Mouse (Mus musculus) limb, embryonic 13.5 days (tissue): ENCODE data around the gene Islr2. TPM values are rescaled to one million over a fixed set of nuclear protein-coding genes. Genes with fewer than 3 reads are reported as not detected.
A peak's percentile ranks its signal among the peaks of the same experiment; 100 is the strongest.

Source experiments
- ATAC-seq: fragments of 200-750 bp; cut with Nextera tagmentation; 2 replicates; pipeline ENCODE4 v1.8.0; 2017; ENCODE audit warnings: low read depth, moderate number of reproducible peaks, moderate TSS enrichment; ENCODE audit not compliant: low FRiP score
- H3K27ac ChIP-seq: fragments of 300-500 bp; sonication (generic); 2 replicates; pipeline ENCODE4 v1.5.1; 2015; ENCODE audit warnings: inconsistent platforms, mild to moderate bottlenecking, moderate library complexity
- H3K27me3 ChIP-seq: fragments of 300-500 bp; sonication (generic); 2 replicates; pipeline ENCODE4 v1.6.1; 2015; ENCODE audit warnings: mild to moderate bottlenecking, inconsistent platforms
- H3K36me3 ChIP-seq: fragments of 300-500 bp; sonication (generic); 2 replicates; pipeline ENCODE4 v1.6.1; 2015; ENCODE audit warnings: inconsistent platforms, mild to moderate bottlenecking, moderate library complexity
- H3K4me1 ChIP-seq: fragments of 300-500 bp; sonication (generic); 2 replicates; pipeline ENCODE4 v1.6.1; 2015; ENCODE audit warnings: inconsistent platforms
- H3K4me2 ChIP-seq: fragments of 300-500 bp; sonication (generic); replicated peaks from 2 replicates; pipeline ENCODE4 v1.6.1; 2015; ENCODE audit warnings: inconsistent platforms, mild to moderate bottlenecking, moderate library complexity
- H3K4me3 ChIP-seq: fragments of 300-500 bp; sonication (generic); 2 replicates; pipeline ENCODE4 v1.5.1; 2015; ENCODE audit warnings: moderate library complexity, mild to moderate bottlenecking, inconsistent platforms
- H3K9ac ChIP-seq: fragments of 300-500 bp; sonication (generic); 2 replicates; pipeline ENCODE4 v1.6.1; 2015; ENCODE audit warnings: mild to moderate bottlenecking, inconsistent platforms
- H3K9me3 ChIP-seq: fragments of 300-500 bp; sonication (generic); 2 replicates; pipeline ENCODE4 v1.6.1; 2016; ENCODE audit warnings: inconsistent platforms
- WGBS: fragments of 180-500 bp; shearing (Covaris S2); methylation state at CpG from one replicate; pipeline ENCODE4 v1.1.7; 2015; 5-methylcytosine and 5-hydroxymethylcytosine counted together
- polyA plus RNA-seq: library from polyadenylated mRNA; unstranded; fragments of >200 nt; fragmentation: Nextera tagmentation; extraction: Ambion mirVana; gene quantifications from 2 replicates; pipeline ENCODE4 v1.2.1, GENCODE M21; 2015

Gene Islr2
- polyA plus RNA-seq, 1 experiment from 2014 or later: 2.1 TPM

DNA sequence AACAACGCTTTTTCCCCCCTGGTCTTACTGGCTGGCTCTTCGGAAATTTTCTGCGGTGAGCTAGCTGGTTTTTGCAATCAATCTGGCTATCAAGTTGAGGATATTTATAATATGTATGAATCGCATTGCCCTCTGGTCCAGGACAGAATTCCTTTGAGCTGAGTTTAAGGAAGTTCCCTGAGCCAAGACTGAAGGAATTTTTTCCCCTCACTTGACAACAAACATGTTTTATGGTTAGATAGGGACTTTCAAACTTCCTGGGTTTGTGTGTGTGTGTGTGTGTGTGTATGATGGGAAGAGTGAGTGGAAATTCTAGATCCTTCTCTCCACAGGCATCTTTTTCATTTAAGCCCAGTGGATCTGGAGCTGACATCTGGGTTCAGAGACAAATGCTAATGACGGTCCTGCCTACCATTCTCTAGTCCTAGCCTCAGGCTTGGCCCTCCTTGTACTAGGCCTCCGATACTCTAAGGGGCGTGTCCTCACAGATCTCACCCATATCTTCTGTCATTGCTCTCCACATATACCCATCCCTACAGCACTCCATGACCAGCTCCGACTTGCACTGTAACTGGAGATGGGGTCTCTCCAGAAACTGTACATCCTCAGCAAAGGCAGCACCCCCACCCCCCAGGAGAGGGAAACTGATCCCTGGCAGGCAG lies 10.5 kb upstream of the Islr2 start:
- H3K9ac ChIP-seq: no peak overlapping the region
- 52% methylated on average over 8 of the region's 8 CpGs for WGBS
- peak; percentile 60 for ATAC-seq

DNA sequence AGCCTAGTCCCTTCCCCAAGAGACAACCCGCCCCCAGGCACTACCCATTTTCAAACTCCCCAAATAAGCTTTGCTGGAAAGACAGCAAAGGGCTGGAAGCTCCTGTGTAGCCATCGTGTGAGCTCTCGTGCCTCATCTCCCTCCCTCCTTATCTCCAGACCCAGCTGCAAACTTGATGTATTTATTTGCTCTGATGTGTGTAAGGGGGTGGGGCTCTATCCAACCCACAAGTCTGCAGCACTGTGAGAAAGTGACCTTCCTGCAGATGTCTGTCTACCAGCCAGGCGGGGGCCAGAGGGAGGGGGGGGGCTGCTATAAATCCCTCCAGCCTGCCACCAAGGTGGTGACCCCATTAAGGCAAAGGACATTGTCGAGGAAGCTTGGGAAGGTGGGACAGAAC lies 9.7 kb upstream of the Islr2 start:
- peaks cover 6% of the 10 kb centered on the region; the same call in 1 of the 2 replicates for H3K27me3 ChIP-seq
- no peak overlapping the region for H3K4me2 ChIP-seq
- H3K27ac ChIP-seq: no peak overlapping the region
- ATAC-seq: no peak
- no peak overlapping the region for H3K9ac ChIP-seq
- H3K36me3 ChIP-seq: no peaks in the 10 kb centered on the region
- no peak overlapping the region for H3K4me3 ChIP-seq
- no peaks in the 10 kb centered on the region; the same call in 1 of the 2 replicates for H3K9me3 ChIP-seq
- H3K4me1 ChIP-seq: peaks cover 14% of the 10 kb centered on the region
- WGBS: 12% methylated on average over 5 of the region's 5 CpGs

More for the DNA sequence above, 10.5 kb upstream of the Islr2 start:
- H3K4me2 ChIP-seq: no peak overlapping the region
- H3K9me3 ChIP-seq: no peaks in the 10 kb centered on the region; the same call in 1 of the 2 replicates
- no peak overlapping the region for H3K27ac ChIP-seq
- peaks cover 6% of the 10 kb centered on the region; the same call in 1 of the 2 replicates for H3K27me3 ChIP-seq
- peaks cover 16% of the 10 kb centered on the region for H3K4me1 ChIP-seq
- H3K36me3 ChIP-seq: peaks cover 5% of the 10 kb centered on the region
- no peak overlapping the region for H3K4me3 ChIP-seq

DNA sequence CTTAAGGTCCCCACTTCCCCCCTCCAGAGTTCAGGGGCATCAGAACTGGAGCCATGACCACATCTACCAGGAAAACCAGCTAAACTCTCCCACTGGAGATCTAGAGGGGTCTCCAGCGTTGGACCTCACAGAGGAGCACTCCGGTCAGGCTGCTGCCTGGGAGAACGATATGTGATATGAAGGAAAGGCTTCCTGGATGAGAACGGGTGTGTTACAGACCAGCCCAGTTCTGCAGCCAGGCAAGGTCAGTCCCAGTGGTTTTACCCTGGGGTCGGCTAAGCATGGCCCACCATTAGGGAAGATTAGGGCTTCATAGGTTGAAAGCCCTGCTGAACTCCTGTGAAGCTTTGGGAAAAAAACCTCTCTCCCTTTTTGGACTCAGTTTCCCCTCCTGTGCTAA lies 9.3 kb upstream of the Islr2 start:
- no peak for ATAC-seq
- H3K9ac ChIP-seq: no peak overlapping the region

DNA sequence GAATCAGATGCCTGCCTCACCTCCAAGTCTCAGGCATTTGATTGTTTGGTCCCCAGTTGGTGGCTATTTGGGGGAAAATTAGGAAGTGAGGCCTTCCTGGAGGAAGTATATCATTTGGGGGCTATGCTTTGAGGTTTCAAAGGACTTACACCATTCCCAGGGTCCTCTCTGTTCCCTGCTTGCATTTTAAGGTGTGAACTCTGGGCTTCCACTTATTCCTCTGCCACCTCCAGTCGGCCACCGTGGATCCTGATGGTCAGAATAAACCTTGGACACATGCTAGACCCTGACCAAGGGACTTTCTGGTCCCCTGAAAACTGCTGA lies 6.1 kb upstream of the Islr2 start:
- H3K4me2 ChIP-seq: no peak overlapping the region
- H3K36me3 ChIP-seq: no peaks in the 10 kb centered on the region
- no peak overlapping the region for H3K9ac ChIP-seq
- H3K4me1 ChIP-seq: peaks cover 14% of the 10 kb centered on the region
- no peak overlapping the region for H3K27ac ChIP-seq
- peaks cover 16% of the 10 kb centered on the region for H3K27me3 ChIP-seq
- WGBS: 69% methylated on average over 2 of the region's 2 CpGs
- no peak overlapping the region for H3K4me3 ChIP-seq
- no peaks in the 10 kb centered on the region; the same call in 1 of the 2 replicates for H3K9me3 ChIP-seq
- no peak for ATAC-seq

More for the DNA sequence above, 9.3 kb upstream of the Islr2 start:
- no peak overlapping the region for H3K4me2 ChIP-seq
- no peak overlapping the region for H3K4me3 ChIP-seq
- no peaks in the 10 kb centered on the region for H3K36me3 ChIP-seq
- peaks cover 6% of the 10 kb centered on the region; the same call in 1 of the 2 replicates for H3K27me3 ChIP-seq
- peaks cover 14% of the 10 kb centered on the region for H3K4me1 ChIP-seq
- H3K9me3 ChIP-seq: no peaks in the 10 kb centered on the region; the same call in 1 of the 2 replicates
- no peak overlapping the region for H3K27ac ChIP-seq
- WGBS: 63% methylated on average over 5 of the region's 5 CpGs

DNA sequence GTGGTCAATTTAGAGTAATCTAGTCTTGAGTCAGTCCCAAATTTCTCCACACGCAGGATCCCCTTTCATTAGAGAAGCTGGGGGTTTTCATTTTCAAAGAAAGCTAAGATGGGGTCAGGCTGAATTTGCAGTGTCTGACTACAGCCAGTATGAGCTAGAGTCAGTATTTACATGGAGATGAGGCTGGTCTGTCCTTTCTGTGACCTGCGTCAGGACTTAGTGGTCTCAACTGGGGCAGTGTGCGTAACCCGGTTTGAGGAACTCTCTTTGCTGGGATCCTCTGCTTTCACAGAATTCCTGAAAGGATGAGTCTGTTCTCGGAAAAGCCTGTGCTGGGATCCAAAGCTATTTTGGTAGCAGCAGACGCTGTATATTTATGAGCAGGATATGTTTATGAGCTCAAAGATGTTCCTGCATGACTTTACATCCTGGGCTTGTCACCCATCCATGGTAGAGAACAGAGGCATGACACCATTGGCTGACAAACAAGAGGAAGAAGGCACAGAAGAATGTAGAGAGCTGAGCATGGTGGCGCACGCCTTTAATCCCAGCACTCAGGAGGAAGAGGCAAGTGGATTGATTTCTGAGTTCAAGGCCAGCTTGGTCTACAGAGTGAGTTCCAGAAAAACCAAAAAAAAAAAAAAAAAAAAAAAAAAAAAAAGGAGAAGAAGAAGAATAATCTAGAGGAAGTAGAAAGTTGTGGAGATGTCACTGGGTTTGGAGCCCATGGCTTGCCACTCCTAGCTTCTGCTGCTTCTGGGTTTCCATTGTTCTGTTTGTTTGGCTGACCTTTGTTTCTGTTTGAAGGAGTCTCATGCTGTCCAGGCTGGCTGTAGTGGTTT lies 5.6 kb upstream of the Islr2 start:
- no peaks in the 10 kb centered on the region for H3K36me3 ChIP-seq
- H3K4me2 ChIP-seq: no peak overlapping the region
- ATAC-seq: no peak
- no peak overlapping the region for H3K9ac ChIP-seq
- H3K4me3 ChIP-seq: no peak overlapping the region
- H3K27me3 ChIP-seq: peaks cover 22% of the 10 kb centered on the region
- H3K4me1 ChIP-seq: peaks cover 9% of the 10 kb centered on the region; the same call in 1 of the 2 replicates
- H3K27ac ChIP-seq: no peak overlapping the region
- H3K9me3 ChIP-seq: no peaks in the 10 kb centered on the region; the same call in 1 of the 2 replicates
- WGBS: 77% methylated on average over 8 of the region's 8 CpGs

DNA sequence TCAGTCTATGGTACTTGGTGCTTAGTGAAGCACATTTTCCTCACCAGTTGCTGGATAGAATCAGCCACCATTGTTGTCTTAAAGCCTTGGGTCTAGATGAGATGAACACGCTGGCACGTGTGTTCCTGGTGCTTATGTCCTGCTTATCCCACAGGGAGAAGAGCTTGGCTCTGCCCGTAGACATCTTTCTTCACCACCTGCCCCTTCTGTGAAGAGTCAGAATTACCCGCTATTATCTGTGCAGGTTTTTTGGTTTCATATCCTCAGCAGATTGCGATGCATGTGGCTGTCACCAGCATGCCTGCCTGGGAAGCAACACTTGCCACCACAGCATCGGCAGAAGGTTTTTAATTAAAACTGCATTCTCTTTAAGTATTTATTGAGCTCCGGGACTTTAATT lies 1.9 kb upstream of the Islr2 start:
- Histone ChIP-seq H3K9me3 (no peaks in the 10 kb centered on the region; the same call in 1 of the 2 replicates), H3K27ac (no peak overlapping the region), H3K27me3 (peaks cover 45% of the 10 kb centered on the region), H3K4me3 (no peak overlapping the region), H3K9ac (no peak overlapping the region), H3K4me2 (no peak overlapping the region), H3K36me3 (no peaks in the 10 kb centered on the region), H3K4me1 (peaks cover 28% of the 10 kb centered on the region)
- 83% methylated on average over 7 of the region's 7 CpGs for WGBS
- ATAC-seq: no peak

DNA sequence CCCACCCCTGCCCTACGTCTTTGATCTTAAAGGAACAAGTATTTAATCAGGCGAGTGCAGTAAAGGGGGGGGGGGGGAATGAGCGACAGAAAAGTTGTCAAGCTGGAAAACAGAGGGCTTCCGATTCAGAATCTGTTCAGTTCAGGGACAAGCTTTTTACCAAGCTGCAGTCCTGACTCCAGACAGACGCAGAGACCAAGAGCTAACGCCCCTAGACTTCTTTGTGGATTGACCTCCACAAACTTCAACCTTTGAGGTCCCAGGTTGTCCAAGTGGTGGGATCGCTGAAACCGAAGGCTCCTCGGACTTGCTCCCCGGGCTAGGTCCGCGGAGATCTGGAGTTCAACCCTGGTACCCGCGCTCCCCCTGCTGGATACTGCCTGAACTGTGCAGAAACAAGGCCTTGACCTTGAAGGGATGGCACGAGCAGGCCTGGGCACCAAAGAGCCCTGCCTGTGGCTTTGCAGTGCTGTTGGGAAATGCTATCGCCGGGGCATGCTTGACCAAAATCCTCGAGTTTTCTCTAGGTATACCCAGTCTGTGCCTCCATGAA lies 405 bp upstream of the Islr2 start:
- H3K9ac ChIP-seq: no peak overlapping the region; the same call in 1 of the 2 replicates
- H3K4me2 ChIP-seq: peak overlapping the region; percentile 64
- no peak overlapping the region for H3K27ac ChIP-seq
- H3K4me3 ChIP-seq: peak overlapping the region; percentile 42
- WGBS: 3% methylated on average over 18 of the region's 18 CpGs
- ATAC-seq: peak; percentile 79; the same call in 1 of the 2 replicates
- peaks cover 60% of the 10 kb centered on the region for H3K27me3 ChIP-seq
- H3K9me3 ChIP-seq: no peaks in the 10 kb centered on the region
- no peaks in the 10 kb centered on the region for H3K36me3 ChIP-seq
- peaks cover 43% of the 10 kb centered on the region for H3K4me1 ChIP-seq

DNA sequence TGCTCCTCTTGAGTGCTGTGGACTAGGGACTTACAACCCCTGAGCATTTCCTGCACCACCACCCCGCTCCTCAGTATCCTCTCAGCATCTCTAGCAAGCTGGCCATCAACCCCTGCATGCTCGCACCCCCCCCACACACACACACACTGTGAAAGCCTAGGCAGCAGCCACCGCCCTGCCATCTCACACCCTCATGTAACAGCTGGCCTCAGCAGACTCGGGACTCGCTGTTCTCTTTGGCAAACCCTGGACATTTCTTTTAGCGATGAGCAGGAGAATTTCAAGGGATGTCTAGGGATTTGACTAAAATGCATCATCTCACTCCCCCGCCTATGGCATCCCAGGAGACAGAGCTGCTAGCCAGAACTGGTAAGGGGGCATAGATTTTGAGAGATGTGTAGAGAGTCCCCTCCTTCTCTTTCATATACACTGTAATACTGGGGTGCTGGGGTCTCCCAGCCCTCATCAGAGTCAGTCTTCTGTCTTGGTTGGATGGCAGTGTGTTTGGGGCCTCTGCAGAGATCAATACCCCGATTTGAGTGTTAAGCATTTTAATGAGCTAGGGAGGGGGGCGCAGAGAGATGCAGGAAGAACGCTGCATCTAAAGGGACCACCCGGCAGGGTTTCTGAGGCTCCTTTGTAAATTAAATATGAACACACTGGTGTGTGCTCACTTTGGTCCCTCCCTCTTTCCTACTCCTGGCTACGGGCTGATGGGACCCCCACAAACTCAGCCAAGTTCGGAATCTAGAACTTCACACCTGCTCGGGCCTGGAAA lies 1.3 kb downstream of the Islr2 start:
- Histone ChIP-seq H3K27ac (no peak overlapping the region), H3K36me3 (no peaks in the 10 kb centered on the region), H3K9me3 (no peaks in the 10 kb centered on the region), H3K4me2 (peak overlapping the region; percentile 64), H3K4me1 (peaks cover 60% of the 10 kb centered on the region), H3K27me3 (peaks cover 77% of the 10 kb centered on the region), H3K9ac (0 out of 2 replicates have a peak overlapping the region, but pooled peaks have one; percentile 25), H3K4me3 (peak overlapping the region; percentile 42)
- 5% methylated on average over 14 of the region's 14 CpGs for WGBS
- ATAC-seq: no peak

DNA sequence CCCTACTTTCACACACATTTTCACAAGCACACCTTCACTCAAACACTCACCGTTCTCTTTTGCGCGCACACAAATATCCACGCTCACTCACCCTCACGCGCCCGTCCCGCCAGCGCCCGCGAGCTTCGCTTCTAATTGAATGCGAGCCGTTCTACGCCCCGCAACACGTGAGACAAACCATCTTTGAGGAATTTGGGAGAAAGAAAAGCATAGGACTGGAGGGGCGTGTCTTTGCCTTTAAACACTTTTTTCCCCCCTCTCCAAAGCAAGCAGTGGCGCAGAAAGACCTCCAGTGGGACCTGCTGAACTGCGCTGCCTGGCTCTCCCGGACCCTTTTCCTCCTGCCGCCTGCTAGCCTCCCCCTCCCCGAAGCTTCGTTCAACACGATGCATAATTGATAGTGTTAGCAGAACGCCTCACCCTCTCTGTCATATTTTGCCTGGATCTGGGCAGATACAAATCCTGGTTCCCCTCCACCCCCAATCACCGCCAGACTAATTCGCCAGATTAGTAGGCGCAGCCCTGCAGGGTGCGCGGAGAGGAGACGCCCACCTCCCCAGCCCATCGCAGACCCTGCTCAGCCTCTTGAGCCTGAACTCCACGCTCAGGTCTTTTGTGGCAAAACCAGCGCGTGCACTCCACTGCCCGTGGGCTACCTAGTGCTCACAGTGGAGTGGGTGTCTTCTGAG lies 2.1 kb downstream of the Islr2 start:
- WGBS: 1% methylated on average over 37 of the region's 37 CpGs
- H3K4me3 ChIP-seq: peak overlapping the region; percentile 36
- no peaks in the 10 kb centered on the region for H3K36me3 ChIP-seq
- peak overlapping the region; percentile 48 for H3K9ac ChIP-seq
- peak overlapping the region; percentile 64 for H3K4me2 ChIP-seq
- peaks cover 83% of the 10 kb centered on the region for H3K27me3 ChIP-seq
- H3K9me3 ChIP-seq: no peaks in the 10 kb centered on the region
- H3K27ac ChIP-seq: no peak overlapping the region
- H3K4me1 ChIP-seq: peaks cover 68% of the 10 kb centered on the region
- ATAC-seq: no peak

DNA sequence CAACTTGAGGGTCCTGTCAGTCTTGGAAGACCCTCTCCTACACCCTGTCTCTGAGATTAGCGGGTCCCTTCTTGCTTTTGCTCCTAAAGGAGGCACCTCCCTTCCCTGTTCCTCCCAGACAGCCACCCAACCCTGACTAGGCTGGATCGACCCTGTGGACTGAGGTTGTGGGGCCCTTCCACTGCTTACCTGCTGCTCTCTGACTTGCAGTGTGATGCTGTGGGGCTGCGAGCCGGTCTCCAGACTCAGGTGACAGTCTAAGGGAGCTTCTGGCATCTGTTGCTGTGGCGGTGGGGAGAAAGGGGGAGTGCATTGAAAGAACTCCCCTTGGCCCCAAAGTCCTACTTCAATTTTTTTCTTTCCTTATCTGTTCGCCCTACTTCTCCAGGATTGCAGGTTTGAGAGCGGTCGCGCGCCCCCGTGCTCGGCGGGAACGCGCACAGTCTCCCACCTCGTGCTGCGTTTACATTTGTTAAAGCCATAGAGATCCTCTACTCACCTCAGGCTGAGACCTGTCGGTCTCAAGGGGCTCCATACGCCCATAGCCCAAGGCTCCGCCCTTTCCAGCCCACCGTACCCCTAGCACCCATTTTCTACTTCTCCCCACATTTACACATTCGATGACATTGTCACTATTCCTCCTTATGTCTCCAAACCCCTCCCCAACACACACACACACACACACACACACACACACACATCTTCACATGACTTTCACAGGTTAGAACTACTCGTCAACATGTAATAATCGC lies 2.9 kb downstream of the Islr2 start:
- H3K4me1 ChIP-seq: peaks cover 76% of the 10 kb centered on the region
- H3K4me3 ChIP-seq: peak overlapping the region; percentile 36
- peak overlapping the region; percentile 64 for H3K4me2 ChIP-seq
- 2% methylated on average over 24 of the region's 24 CpGs for WGBS
- no peak for ATAC-seq
- peaks cover 87% of the 10 kb centered on the region for H3K27me3 ChIP-seq
- H3K9me3 ChIP-seq: no peaks in the 10 kb centered on the region
- H3K9ac ChIP-seq: peak overlapping the region; percentile 48; the same call in 1 of the 2 replicates
- H3K36me3 ChIP-seq: no peaks in the 10 kb centered on the region
- no peak overlapping the region; the same call in 1 of the 2 replicates for H3K27ac ChIP-seq
